ENCODE assay signal across 8 mouse cellular contexts in the genomic region with DNA sequence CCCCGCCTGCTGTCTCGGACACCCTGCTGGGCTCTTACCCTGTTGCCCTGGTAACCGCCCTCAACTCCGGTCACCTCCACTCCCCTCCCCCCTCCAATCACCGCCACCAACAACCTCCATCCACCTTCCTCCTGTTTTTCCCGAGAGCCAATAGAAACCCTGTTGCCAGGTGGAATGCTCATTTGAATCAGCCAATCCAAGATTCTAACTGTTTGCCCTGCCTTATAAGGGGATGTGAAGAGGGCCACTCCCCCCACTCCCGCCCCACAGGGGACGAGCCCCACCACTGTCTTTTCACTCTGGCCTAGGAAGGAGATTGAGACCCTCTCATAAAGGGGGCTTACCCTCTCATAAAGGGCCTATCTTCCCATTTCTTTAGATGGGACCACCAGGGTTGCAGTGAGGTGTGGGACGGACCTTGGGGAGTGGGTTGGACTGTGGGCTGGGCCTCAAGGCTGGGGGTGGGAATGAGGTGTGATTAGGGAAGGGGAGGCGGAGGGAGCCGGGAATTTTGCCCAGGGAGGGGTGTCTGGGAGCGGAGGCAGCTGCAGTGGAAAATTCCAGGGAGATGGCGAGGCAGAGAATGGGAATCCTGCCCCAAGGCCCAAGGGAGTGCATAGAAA. TPM values are rescaled to one million over a fixed set of nuclear protein-coding genes. Genes with fewer than 3 reads are reported as not detected.
A peak's percentile ranks its signal among the peaks of the same experiment; 100 is the strongest.
DNase-seq lines count a peak whose midpoint lies in the region; ATAC-seq and TF ChIP-seq lines count a peak whose summit lies in the region.

A gene (minus strand): TSS at position 409 of the 623 bp plus-strand sequence.

- peaks cover 3% of the 10 kb centered on the region; the same call in 1 of the 2 replicates for H3K36me3 ChIP-seq in ES-E14 (ENCODE audit: control insufficient read depth, insufficient read depth, low read length, poor library complexity, severe bottlenecking)

- peak within 1 kb of the TSS; percentile 99 for H3K27ac ChIP-seq in ES-E14 (ENCODE audit: insufficient read depth, low read depth, low read length, poor library complexity, severe bottlenecking)
- H3K27ac ChIP-seq in cerebellum, adult 2 months (ENCODE audit: insufficient read depth, low read length) = peak within 1 kb of the TSS; percentile 87
- H3K27ac ChIP-seq in layer of hippocampus, adult 2 months = peak within 1 kb of the TSS; percentile 99

- ATAC-seq in neutrophil, adult 5-6 weeks (ENCODE audit: extremely low read depth, insufficient number of reproducible peaks, low FRiP score, poor library complexity, severe bottlenecking) = peak; percentile 61

- H3K9ac ChIP-seq in ES-E14 (ENCODE audit: insufficient read depth, low read depth, low read length, poor library complexity, severe bottlenecking) = peak within 1 kb of the TSS; percentile 81

- H3K4me3 ChIP-seq in ES-E14 (ENCODE audit: insufficient read depth in 1 of 2, low read depth in 1 of 2, low read length in 2 of 2, poor library complexity in 1 of 2, severe bottlenecking in 1 of 2) = peak within 1 kb of the TSS; percentile 59 to 65
- H3K4me3 ChIP-seq in cerebellum, adult 2 months (replicated peaks; ENCODE audit: insufficient read depth, low read depth, low read length) = peak within 1 kb of the TSS; percentile 66
- H3K4me3 ChIP-seq in layer of hippocampus, adult 2 months = peak within 1 kb of the TSS; percentile 51
- peak within 1 kb of the TSS; percentile 91 for H3K4me3 ChIP-seq in lung, adult 2 months (replicated peaks; ENCODE audit: extremely low read depth, low read depth, low read length)

- H3K9me3 ChIP-seq in ES-E14 (ENCODE audit: control insufficient read depth, insufficient read depth, low read depth, low read length) = no peaks in the 10 kb centered on the region

- H3K4me1 ChIP-seq in ES-E14 (ENCODE audit: control insufficient read depth in 2 of 2, insufficient read depth in 2 of 2, low read length in 2 of 2, poor library complexity in 1 of 2) = peaks cover 5 to 24% of the 10 kb centered on the region in 2 experiments
- H3K4me1 ChIP-seq in cerebellum, adult 2 months (ENCODE audit: control insufficient read depth, insufficient read depth, low read length) = peaks cover 1% of the 10 kb centered on the region; the same call in 1 of the 2 replicates
- H3K4me1 ChIP-seq in lung, adult 2 months (ENCODE audit: control insufficient read depth, insufficient read depth, low read length) = peaks cover 19% of the 10 kb centered on the region

- in situ Hi-C loops in ES-E14 (cut with MboI; ENCODE audit: low sequenced_read_pairs in 2 of 2, unreplicated experiment in 2 of 2) = no loop called here

- TF ChIP-seq CTCF in cerebellum, adult 2 months (IDR thresholded peaks at IDR 0.05; ENCODE audit: borderline replicate concordance, insufficient read depth, low read depth, low read length) = no peak
- TF ChIP-seq CTCF in layer of hippocampus, adult 2 months (conservative IDR thresholded peaks at IDR 0.05) = no peak
- TF ChIP-seq CTCF in lung, adult 2 months (IDR thresholded peaks at IDR 0.05; ENCODE audit: insufficient read depth, low read length) = no peak

- peak; percentile 98 for DNase-seq in ES-E14 (ENCODE audit: low read depth, low spot score)
- peak; percentile 96 to 99 for DNase-seq in cerebellum, adult 2 months
- DNase-seq in forelimb bud, embryonic 11.5 days (ENCODE audit: low read depth, low spot score) = peak; percentile 97
- peak; percentile 97 for DNase-seq in heart, postnatal 4 days
- DNase-seq in layer of hippocampus, adult 2 months (ENCODE audit: low spot score in 2 of 2) = peak; percentile 91 to 96
- DNase-seq in lung, adult 2 months = peak; percentile 91
- DNase-seq in thymus, postnatal 25 days = peak; percentile 64

- WGBS in cerebellum, adult 2 months = 1% methylated on average over 13 of the region's 13 CpGs
- WGBS in lung, adult 2 months = 7% methylated on average over 13 of the region's 13 CpGs

- peak; percentile 10; the same call in 1 of the 2 replicates for TF ChIP-seq POLR2A in cerebellum, adult 2 months (IDR thresholded peaks at IDR 0.05; ENCODE audit: borderline replicate concordance, insufficient read depth, low read length)
- peak; percentile 43; the same call in 1 of the 2 replicates for TF ChIP-seq POLR2A in lung, adult 2 months (IDR thresholded peaks at IDR 0.05; ENCODE audit: borderline replicate concordance, extremely low read depth, low read depth, low read length)

- H3K27me3 ChIP-seq in cerebellum, adult 2 months (ENCODE audit: control insufficient read depth, insufficient read depth, low read length) = no peaks in the 10 kb centered on the region

TF ChIP-seq in ES-E14, 5 proteins besides CTCF, POLR2A, EP300 and RAD21:
- no peak for TF ChIP-seq ZC3H11A (IDR thresholded peaks at IDR 0.05; ENCODE audit: borderline replicate concordance, low read depth, low read length)
- no peak for TF ChIP-seq ZNF384 (IDR thresholded peaks at IDR 0.05; ENCODE audit: low read depth, low read length)
- no peak for TF ChIP-seq MAFK (IDR thresholded peaks at IDR 0.05; ENCODE audit: insufficient read depth, low read depth, low read length)
- no peak for TF ChIP-seq HCFC1 (IDR thresholded peaks at IDR 0.05; ENCODE audit: borderline replicate concordance, insufficient read depth, low read length)
- peak; percentile 92 for TF ChIP-seq CHD2 (IDR thresholded peaks at IDR 0.05; ENCODE audit: low read depth, low read length)

RNA-seq across cellular contexts. Expression of the gene that starts here (rescaled TPM):
- 66.7 and 67.4 TPM in 2 replicates for total RNA-seq in ES-E14 (2012; rRNA removed)
- polyA plus RNA-seq in cerebellum, adult 2 months (2012; rRNA removed) = 958 and 983 TPM in 2 replicates
- 100 to 1,000 TPM; 549 to 587 TPM for total RNA-seq in heart, postnatal 4 days (2021)
- 1,000 to 10,000 TPM in 1 of 2 experiments, 100 to 1,000 TPM in 1; 991 to 1,057 TPM for total RNA-seq in layer of hippocampus, adult 2 months (2021)
- 1,982 and 2,310 TPM in 2 replicates for polyA plus RNA-seq in lung, adult 2 months (2012; rRNA removed)
- 94.0 and 109 TPM in 2 replicates for total RNA-seq in neutrophil, adult 5-6 weeks (2017)

Comparison
In these comparisons a context has a peak if more than half of its experiments do, and no peak if none do; other contexts are left out.
1. Peak in every context shown above with its lines: DNase-seq, ATAC-seq, H3K4me3 ChIP-seq and H3K27ac ChIP-seq.